Mouse (Mus musculus): ENCODE measurements at regions not wholly inside any gene's neighbourhood (a gene's known extent, or its start where the extent isn't known, plus 50 kb on each side); places are given as distances from the start of the nearest gene placed in this dataset.

- Histone ChIP-seq H3K36me3 (ENCODE audit: control insufficient read depth, insufficient read depth, low read length) (no peaks in the 10 kb centered on the region), H3K4me3 (ENCODE audit: low read depth, low read length) (no peak overlapping the region), H3K9ac (ENCODE audit: low read depth, low read length) (no peak overlapping the region), H3K27me3 (replicated peaks; ENCODE audit: control insufficient read depth, insufficient read depth, low read length) (no peaks in the 10 kb centered on the region), H3K27ac (replicated peaks; ENCODE audit: low read depth, low read length) (no peak overlapping the region), H3K4me1 (ENCODE audit: control insufficient read depth, insufficient read depth, low read length) (no peaks in the 10 kb centered on the region), H3K9me3 (ENCODE audit: control insufficient read depth, low read length) (no peaks in the 10 kb centered on the region), H3K4me2 (ENCODE audit: low read depth, low read length) (no peak overlapping the region)
- no peak for DNase-seq (ENCODE audit: low spot score)
- WGBS: 61% methylated on average over 2 of the region's 2 CpGs
- no peak for ATAC-seq (ENCODE audit: low read depth)
These were observed 540.6 kb downstream of the Rps29 start for GRCm38 (mm10) chr12:68618337-68618736.

GRCm38 (mm10) chr12:68605417-68606000 is 553.5 kb downstream of the Rps29 start:
- WGBS: 77% methylated on average over 10 of the region's 10 CpGs

GRCm38 (mm10) chr12:68604524-68605299 is 554.3 kb downstream of the Rps29 start:
- 78% methylated on average over 5 of the region's 5 CpGs for WGBS

More at GRCm38 (mm10) chr12:68605417-68606000, 553.5 kb downstream of the Rps29 start:
- H3K36me3 ChIP-seq (ENCODE audit: control insufficient read depth, insufficient read depth, low read length): no peaks in the 10 kb centered on the region
- no peaks in the 10 kb centered on the region for H3K27me3 ChIP-seq (replicated peaks; ENCODE audit: control insufficient read depth, insufficient read depth, low read length)
- ATAC-seq (ENCODE audit: low read depth) (no peak), DNase-seq (ENCODE audit: low spot score) (no peak)
- no peak overlapping the region for H3K27ac ChIP-seq (replicated peaks; ENCODE audit: low read depth, low read length)
- no peak overlapping the region for H3K4me3 ChIP-seq (ENCODE audit: low read depth, low read length)
- H3K4me2 ChIP-seq (ENCODE audit: low read depth, low read length): no peak overlapping the region
- H3K9ac ChIP-seq (ENCODE audit: low read depth, low read length): no peak overlapping the region
- no peaks in the 10 kb centered on the region for H3K4me1 ChIP-seq (ENCODE audit: control insufficient read depth, insufficient read depth, low read length)
- no peaks in the 10 kb centered on the region for H3K9me3 ChIP-seq (ENCODE audit: control insufficient read depth, low read length)

GRCm38 (mm10) chr12:68602682-68603081 is 556.3 kb downstream of the Rps29 start:
- no peaks in the 10 kb centered on the region for H3K9me3 ChIP-seq (ENCODE audit: control insufficient read depth, low read length)
- ATAC-seq (ENCODE audit: low read depth) (no peak), DNase-seq (ENCODE audit: low spot score) (no peak)
- 70% methylated on average over 4 of the region's 4 CpGs for WGBS
- H3K4me1 ChIP-seq (ENCODE audit: control insufficient read depth, insufficient read depth, low read length): no peaks in the 10 kb centered on the region
- no peaks in the 10 kb centered on the region for H3K27me3 ChIP-seq (replicated peaks; ENCODE audit: control insufficient read depth, insufficient read depth, low read length)
- H3K9ac ChIP-seq (ENCODE audit: low read depth, low read length): no peak overlapping the region
- no peak overlapping the region for H3K4me3 ChIP-seq (ENCODE audit: low read depth, low read length)
- no peak overlapping the region for H3K4me2 ChIP-seq (ENCODE audit: low read depth, low read length)
- H3K27ac ChIP-seq (replicated peaks; ENCODE audit: low read depth, low read length): no peak overlapping the region
- no peaks in the 10 kb centered on the region for H3K36me3 ChIP-seq (ENCODE audit: control insufficient read depth, insufficient read depth, low read length)

More at GRCm38 (mm10) chr12:68604524-68605299, 554.3 kb downstream of the Rps29 start:
- Histone ChIP-seq H3K36me3 (ENCODE audit: control insufficient read depth, insufficient read depth, low read length) (no peaks in the 10 kb centered on the region), H3K27ac (replicated peaks; ENCODE audit: low read depth, low read length) (no peak overlapping the region), H3K27me3 (replicated peaks; ENCODE audit: control insufficient read depth, insufficient read depth, low read length) (no peaks in the 10 kb centered on the region), H3K9me3 (ENCODE audit: control insufficient read depth, low read length) (no peaks in the 10 kb centered on the region), H3K4me1 (ENCODE audit: control insufficient read depth, insufficient read depth, low read length) (no peaks in the 10 kb centered on the region), H3K4me2 (ENCODE audit: low read depth, low read length) (no peak overlapping the region), H3K4me3 (ENCODE audit: low read depth, low read length) (no peak overlapping the region), H3K9ac (ENCODE audit: low read depth, low read length) (no peak overlapping the region)
- no peak for ATAC-seq (ENCODE audit: low read depth)
- DNase-seq (ENCODE audit: low spot score): no peak

GRCm38 (mm10) chr12:68601366-68601765 is 557.6 kb downstream of the Rps29 start:
- no peaks in the 10 kb centered on the region for H3K27me3 ChIP-seq (replicated peaks; ENCODE audit: control insufficient read depth, insufficient read depth, low read length)
- H3K9ac ChIP-seq (ENCODE audit: low read depth, low read length): no peak overlapping the region
- no peaks in the 10 kb centered on the region for H3K36me3 ChIP-seq (ENCODE audit: control insufficient read depth, insufficient read depth, low read length)
- H3K4me3 ChIP-seq (ENCODE audit: low read depth, low read length): no peak overlapping the region
- H3K9me3 ChIP-seq (ENCODE audit: control insufficient read depth, low read length): no peaks in the 10 kb centered on the region
- DNase-seq (ENCODE audit: low spot score) (no peak), ATAC-seq (ENCODE audit: low read depth) (no peak)
- no peak overlapping the region for H3K4me2 ChIP-seq (ENCODE audit: low read depth, low read length)
- H3K4me1 ChIP-seq (ENCODE audit: control insufficient read depth, insufficient read depth, low read length): no peaks in the 10 kb centered on the region
- no peak overlapping the region for H3K27ac ChIP-seq (replicated peaks; ENCODE audit: low read depth, low read length)

- Histone ChIP-seq H3K27ac (replicated peaks; ENCODE audit: low read depth, low read length) (no peak overlapping the region), H3K9me3 (ENCODE audit: control insufficient read depth, low read length) (no peaks in the 10 kb centered on the region), H3K4me2 (ENCODE audit: low read depth, low read length) (no peak overlapping the region), H3K36me3 (ENCODE audit: control insufficient read depth, insufficient read depth, low read length) (no peaks in the 10 kb centered on the region), H3K4me1 (ENCODE audit: control insufficient read depth, insufficient read depth, low read length) (no peaks in the 10 kb centered on the region), H3K27me3 (replicated peaks; ENCODE audit: control insufficient read depth, insufficient read depth, low read length) (no peaks in the 10 kb centered on the region), H3K4me3 (ENCODE audit: low read depth, low read length) (no peak overlapping the region), H3K9ac (ENCODE audit: low read depth, low read length) (no peak overlapping the region)
- no peak for ATAC-seq (ENCODE audit: low read depth)
- WGBS: 64% methylated on average over 7 of the region's 7 CpGs
- DNase-seq (ENCODE audit: low spot score): no peak
These were observed 559.0 kb downstream of the Rps29 start for GRCm38 (mm10) chr12:68599681-68600596.

GRCm38 (mm10) chr12:68599016-68599616 is 559.9 kb downstream of the Rps29 start:
- no peak overlapping the region for H3K27ac ChIP-seq (replicated peaks; ENCODE audit: low read depth, low read length)
- no peak for DNase-seq (ENCODE audit: low spot score)
- H3K4me2 ChIP-seq (ENCODE audit: low read depth, low read length): no peak overlapping the region
- no peaks in the 10 kb centered on the region for H3K36me3 ChIP-seq (ENCODE audit: control insufficient read depth, insufficient read depth, low read length)
- no peak for ATAC-seq (ENCODE audit: low read depth)
- 66% methylated on average over 8 of the region's 8 CpGs for WGBS
- no peak overlapping the region for H3K4me3 ChIP-seq (ENCODE audit: low read depth, low read length)
- H3K9me3 ChIP-seq (ENCODE audit: control insufficient read depth, low read length): no peaks in the 10 kb centered on the region
- no peaks in the 10 kb centered on the region for H3K27me3 ChIP-seq (replicated peaks; ENCODE audit: control insufficient read depth, insufficient read depth, low read length)
- no peak overlapping the region for H3K9ac ChIP-seq (ENCODE audit: low read depth, low read length)
- no peaks in the 10 kb centered on the region for H3K4me1 ChIP-seq (ENCODE audit: control insufficient read depth, insufficient read depth, low read length)

- Histone ChIP-seq H3K9me3 (ENCODE audit: control insufficient read depth, low read length) (no peaks in the 10 kb centered on the region), H3K4me1 (ENCODE audit: control insufficient read depth, insufficient read depth, low read length) (no peaks in the 10 kb centered on the region), H3K36me3 (ENCODE audit: control insufficient read depth, insufficient read depth, low read length) (no peaks in the 10 kb centered on the region), H3K4me2 (ENCODE audit: low read depth, low read length) (no peak overlapping the region), H3K27ac (replicated peaks; ENCODE audit: low read depth, low read length) (no peak overlapping the region), H3K9ac (ENCODE audit: low read depth, low read length) (no peak overlapping the region), H3K27me3 (replicated peaks; ENCODE audit: control insufficient read depth, insufficient read depth, low read length) (no peaks in the 10 kb centered on the region), H3K4me3 (ENCODE audit: low read depth, low read length) (no peak overlapping the region)
- DNase-seq (ENCODE audit: low spot score): no peak
- 85% methylated on average over 3 of the region's 3 CpGs for WGBS
- no peak for ATAC-seq (ENCODE audit: low read depth)
These were observed 573.5 kb downstream of the Rps29 start for GRCm38 (mm10) chr12:68585524-68585872.
